Mouse (Mus musculus) embryonic facial prominence, embryonic 12.5 days (tissue): ENCODE measurements at regions not wholly inside any gene's neighbourhood (a gene's known extent, or its start where the extent isn't known, plus 50 kb on each side); places are given as distances from the start of the nearest gene placed in this dataset.

Experiments used
- ATAC-seq: fragments of 200-750 bp; cut with Nextera tagmentation; 2 replicates; pipeline ENCODE4 v1.8.0; 2017; ENCODE audit not compliant: insufficient number of reproducible peaks, insufficient read depth, low FRiP score, low TSS enrichment
- H3K27ac ChIP-seq: fragments of 300-500 bp; sonication (generic); 2 replicates; pipeline ENCODE4 v1.5.1; 2016; ENCODE audit warnings: mild to moderate bottlenecking
- H3K27me3 ChIP-seq: fragments of 300-500 bp; sonication (generic); 2 replicates; pipeline ENCODE4 v1.6.1; 2016; ENCODE audit warnings: mild to moderate bottlenecking, moderate library complexity
- H3K36me3 ChIP-seq: fragments of 300-500 bp; sonication (generic); 2 replicates; pipeline ENCODE4 v1.6.1; 2016; ENCODE audit warnings: mild to moderate bottlenecking
- H3K4me1 ChIP-seq: fragments of 300-500 bp; sonication (generic); 2 replicates; pipeline ENCODE4 v1.6.1; 2016
- H3K4me2 ChIP-seq: fragments of 300-500 bp; sonication (generic); replicated peaks from 2 replicates; pipeline ENCODE4 v1.6.1; 2016; ENCODE audit warnings: mild to moderate bottlenecking, moderate library complexity
- H3K4me3 ChIP-seq: fragments of 300-500 bp; sonication (generic); 2 replicates; pipeline ENCODE4 v1.5.1; 2016; ENCODE audit warnings: mild to moderate bottlenecking
- H3K9ac ChIP-seq: fragments of 300-500 bp; sonication (generic); 2 replicates; pipeline ENCODE4 v1.6.1; 2016; ENCODE audit warnings: mild to moderate bottlenecking, moderate library complexity
- H3K9me3 ChIP-seq: fragments of 300-500 bp; sonication (generic); 2 replicates; pipeline ENCODE4 v1.6.1; 2016; ENCODE audit warnings: mild to moderate bottlenecking, moderate library complexity
- WGBS: fragments of 180-500 bp; shearing (Covaris S2); methylation state at CpG from one replicate; pipeline ENCODE4 v1.1.7; 2016; 5-methylcytosine and 5-hydroxymethylcytosine counted together

GRCm38 (mm10) chr15:93774340-93774739 is 178.6 kb upstream of the Prickle1 start:
- Histone ChIP-seq H3K36me3 (no peaks in the 10 kb centered on the region), H3K27me3 (no peaks in the 10 kb centered on the region), H3K4me1 (no peaks in the 10 kb centered on the region), H3K9me3 (no peaks in the 10 kb centered on the region), H3K4me3 (no peak overlapping the region), H3K9ac (no peak overlapping the region), H3K4me2 (no peak overlapping the region), H3K27ac (no peak overlapping the region)
- ATAC-seq, result no peak
- WGBS, result 70% methylated on average over 4 of the region's 4 CpGs

DNA sequence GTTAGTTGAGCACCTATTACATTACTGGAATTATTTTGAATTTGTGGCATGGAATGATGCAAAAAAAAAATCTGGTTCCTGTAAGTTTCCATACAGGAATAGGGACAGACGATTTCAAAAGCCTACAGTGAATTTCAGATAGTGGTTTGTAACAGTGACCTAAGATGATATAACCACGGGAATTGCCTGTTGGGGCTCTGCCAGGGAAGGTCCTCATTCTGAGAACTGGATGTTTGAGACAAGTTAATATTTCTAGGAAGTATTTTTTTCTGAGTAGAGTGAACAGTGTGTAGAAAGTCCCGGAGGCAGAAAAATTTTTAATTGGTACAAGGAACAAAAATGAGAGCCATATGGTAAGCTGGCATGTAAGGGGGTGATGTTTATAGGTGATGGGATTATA is 171.3 kb upstream of the Prickle1 start:
- Histone ChIP-seq H3K4me3 (no peak overlapping the region), H3K27ac (no peak overlapping the region), H3K4me1 (no peaks in the 10 kb centered on the region), H3K9me3 (no peaks in the 10 kb centered on the region), H3K9ac (no peak overlapping the region), H3K4me2 (no peak overlapping the region), H3K27me3 (no peaks in the 10 kb centered on the region), H3K36me3 (no peaks in the 10 kb centered on the region)
- ATAC-seq, result no peak
- 63% methylated on average over 3 of the region's 3 CpGs for WGBS

- Histone ChIP-seq H3K9me3 (no peaks in the 10 kb centered on the region), H3K27me3 (no peaks in the 10 kb centered on the region), H3K36me3 (no peaks in the 10 kb centered on the region), H3K4me2 (no peak overlapping the region), H3K4me1 (no peaks in the 10 kb centered on the region), H3K4me3 (no peak overlapping the region), H3K9ac (no peak overlapping the region), H3K27ac (no peak overlapping the region)
- 90% methylated on average over 5 of the region's 5 CpGs for WGBS
- no peak for ATAC-seq
Measured at GRCm38 (mm10) chr15:93763047-93763446, 167.4 kb upstream of the Prickle1 start.

- Histone ChIP-seq H3K27ac (no peak overlapping the region), H3K4me2 (no peak overlapping the region), H3K4me3 (no peak overlapping the region), H3K36me3 (no peaks in the 10 kb centered on the region), H3K9ac (no peak overlapping the region), H3K27me3 (no peaks in the 10 kb centered on the region), H3K9me3 (no peaks in the 10 kb centered on the region), H3K4me1 (no peaks in the 10 kb centered on the region)
- 80% methylated on average over 8 of the region's 8 CpGs for WGBS
- ATAC-seq, result no peak
Measured at GRCm38 (mm10) chr15:93758204-93758836, 162.6 kb upstream of the Prickle1 start.

DNA sequence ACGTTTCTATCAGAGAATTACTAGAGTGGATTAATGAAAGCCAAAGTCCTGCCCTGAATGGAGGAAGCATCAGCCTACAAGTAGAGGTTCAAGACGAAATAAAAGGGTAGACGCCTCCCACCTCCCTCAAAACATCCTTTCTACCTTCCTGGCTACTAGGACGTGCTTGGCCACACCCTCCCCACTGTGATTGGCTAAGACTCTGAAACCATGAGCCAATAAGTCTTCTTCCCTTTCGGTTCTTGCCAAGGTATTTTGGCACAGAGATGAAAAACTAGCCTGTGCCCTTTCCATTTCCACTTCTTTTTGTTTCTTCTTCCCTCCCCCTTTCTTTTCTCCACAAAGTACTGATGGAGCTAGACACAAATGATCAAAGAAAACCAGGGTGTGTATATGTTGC is 160.3 kb upstream of the Prickle1 start:
- 71% methylated on average over 5 of the region's 5 CpGs for WGBS
- no peak for ATAC-seq
- H3K4me2 ChIP-seq, result no peak overlapping the region
- 0 out of 2 replicates have a peak, but pooled peaks cover 4% of the 10 kb centered on the region for H3K4me1 ChIP-seq
- no peaks in the 10 kb centered on the region for H3K36me3 ChIP-seq
- no peak overlapping the region for H3K9ac ChIP-seq
- H3K9me3 ChIP-seq, result no peaks in the 10 kb centered on the region
- H3K27me3 ChIP-seq, result no peaks in the 10 kb centered on the region
- H3K4me3 ChIP-seq, result no peak overlapping the region
- H3K27ac ChIP-seq, result no peak overlapping the region

- Histone ChIP-seq H3K36me3 (no peaks in the 10 kb centered on the region), H3K4me1 (0 out of 2 replicates have a peak, but pooled peaks cover 7% of the 10 kb centered on the region), H3K27me3 (no peaks in the 10 kb centered on the region), H3K9me3 (no peaks in the 10 kb centered on the region), H3K4me2 (no peak overlapping the region), H3K4me3 (no peak overlapping the region), H3K9ac (no peak overlapping the region), H3K27ac (no peak overlapping the region)
- 73% methylated on average over 14 of the region's 14 CpGs for WGBS
- no peak for ATAC-seq
Measured at GRCm38 (mm10) chr15:93751817-93752216, 156.1 kb upstream of the Prickle1 start.

GRCm38 (mm10) chr15:93750953-93751352 is 155.3 kb upstream of the Prickle1 start:
- Histone ChIP-seq H3K4me3 (no peak overlapping the region), H3K27ac (0 out of 2 replicates have a peak overlapping the region, but pooled peaks have one; percentile 1), H3K9ac (no peak overlapping the region), H3K9me3 (no peaks in the 10 kb centered on the region), H3K36me3 (no peaks in the 10 kb centered on the region), H3K4me1 (0 out of 2 replicates have a peak, but pooled peaks cover 7% of the 10 kb centered on the region), H3K4me2 (no peak overlapping the region), H3K27me3 (no peaks in the 10 kb centered on the region)
- no peak for ATAC-seq
- 14% methylated on average over 8 of the region's 8 CpGs for WGBS

DNA sequence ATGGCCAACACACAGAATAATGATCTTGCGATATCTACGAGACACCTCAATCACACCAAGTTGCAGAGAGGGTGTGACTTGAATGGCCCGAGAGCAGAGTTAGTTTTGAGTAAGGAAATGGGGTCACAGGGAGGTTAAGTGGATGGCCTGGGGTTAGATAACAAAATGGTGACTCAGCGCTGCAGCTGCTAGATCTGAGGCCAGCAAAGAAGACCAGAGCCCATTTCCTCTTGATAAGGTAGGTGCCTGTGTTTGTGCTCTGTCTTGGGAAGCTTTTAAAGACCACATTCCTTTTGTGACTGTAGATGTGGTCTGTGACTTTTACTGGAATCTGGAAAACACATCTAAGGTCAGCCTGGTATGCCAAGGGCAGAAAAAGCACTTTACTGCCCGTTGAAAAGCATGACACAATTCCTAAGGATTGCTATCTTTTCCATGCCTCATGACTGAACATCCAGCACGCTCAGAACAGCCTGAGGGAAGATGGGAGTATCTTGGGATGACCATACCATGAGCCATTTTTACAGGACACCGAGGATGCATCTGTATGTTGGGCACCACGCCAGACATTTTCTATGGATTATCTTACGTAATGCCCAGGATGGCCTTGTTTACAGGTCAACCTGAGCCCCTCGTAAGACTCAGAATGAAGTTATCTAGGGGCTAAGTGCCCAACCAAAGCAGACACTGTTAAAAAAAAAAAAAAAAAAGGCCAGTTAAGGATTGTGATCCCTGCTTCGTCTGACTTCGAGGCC is 148.7 kb upstream of the Prickle1 start:
- H3K9ac ChIP-seq, result no peak overlapping the region
- WGBS, result 40% methylated on average over 12 of the region's 12 CpGs
- ATAC-seq, result no peak

GRCm38 (mm10) chr15:93733731-93734510 is 138.2 kb upstream of the Prickle1 start:
- Histone ChIP-seq H3K36me3 (no peaks in the 10 kb centered on the region), H3K4me3 (no peak overlapping the region), H3K9ac (no peak overlapping the region), H3K4me2 (no peak overlapping the region), H3K9me3 (no peaks in the 10 kb centered on the region), H3K4me1 (peaks cover 5% of the 10 kb centered on the region; the same call in 1 of the 2 replicates), H3K27ac (no peak overlapping the region), H3K27me3 (no peaks in the 10 kb centered on the region)
- no peak for ATAC-seq
- WGBS, result 74% methylated on average over 18 of the region's 18 CpGs

More for the DNA sequence above, 148.7 kb upstream of the Prickle1 start:
- H3K27ac ChIP-seq, result no peak overlapping the region
- no peaks in the 10 kb centered on the region for H3K36me3 ChIP-seq
- H3K4me1 ChIP-seq, result 0 out of 2 replicates have a peak, but pooled peaks cover 6% of the 10 kb centered on the region
- H3K27me3 ChIP-seq, result no peaks in the 10 kb centered on the region
- no peaks in the 10 kb centered on the region for H3K9me3 ChIP-seq
- no peak overlapping the region for H3K4me2 ChIP-seq
- H3K4me3 ChIP-seq, result no peak overlapping the region

DNA sequence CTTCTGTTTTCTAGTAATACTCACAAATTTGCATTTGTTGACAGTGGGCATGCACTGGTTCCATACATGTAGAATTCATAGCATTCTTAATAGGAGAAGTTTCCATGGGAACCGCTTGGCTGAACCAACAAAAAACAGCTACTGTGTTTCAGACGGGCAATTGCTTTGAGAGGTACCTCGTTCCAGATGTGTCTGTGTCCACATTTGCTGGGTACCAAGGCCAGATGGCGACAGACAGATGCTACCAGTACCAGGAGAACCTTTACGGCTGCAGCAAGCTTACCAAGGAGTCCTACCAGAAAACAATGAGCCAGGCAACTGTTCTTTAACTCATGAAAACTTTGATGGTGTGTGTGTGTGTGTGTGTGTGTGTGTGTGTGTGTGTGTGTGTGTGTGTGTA is 137.1 kb upstream of the Prickle1 start:
- no peaks in the 10 kb centered on the region for H3K36me3 ChIP-seq
- no peak overlapping the region for H3K27ac ChIP-seq
- WGBS, result 35% methylated on average over 5 of the region's 5 CpGs
- no peaks in the 10 kb centered on the region for H3K27me3 ChIP-seq
- H3K4me3 ChIP-seq, result no peak overlapping the region
- no peaks in the 10 kb centered on the region for H3K9me3 ChIP-seq
- peaks cover 5% of the 10 kb centered on the region; the same call in 1 of the 2 replicates for H3K4me1 ChIP-seq
- no peak overlapping the region for H3K4me2 ChIP-seq
- no peak for ATAC-seq
- no peak overlapping the region for H3K9ac ChIP-seq

GRCm38 (mm10) chr15:93731161-93731560 is 135.5 kb upstream of the Prickle1 start:
- 29% methylated on average over 6 of the region's 6 CpGs for WGBS
- no peak overlapping the region for H3K27ac ChIP-seq
- H3K9me3 ChIP-seq, result no peaks in the 10 kb centered on the region
- H3K4me1 ChIP-seq, result peaks cover 5% of the 10 kb centered on the region; the same call in 1 of the 2 replicates
- no peak overlapping the region for H3K4me3 ChIP-seq
- no peak for ATAC-seq
- no peaks in the 10 kb centered on the region for H3K36me3 ChIP-seq
- H3K27me3 ChIP-seq, result no peaks in the 10 kb centered on the region
- no peak overlapping the region for H3K9ac ChIP-seq
- H3K4me2 ChIP-seq, result no peak overlapping the region
